Mouse (Mus musculus): ENCODE data around the gene Rtp1.

- TF ChIP-seq CTCF (IDR thresholded peaks at IDR 0.05; ENCODE audit: low read depth, low read length) (no peak), POLR2A (IDR thresholded peaks at IDR 0.05; ENCODE audit: borderline replicate concordance, low read depth, low read length) (no peak)
Observed at GRCm38 (mm10) chr16:23457338-23457737, 28.4 kb downstream of the Rtp1 start.
